Mouse (Mus musculus): ENCODE measurements at regions not wholly inside any gene's neighbourhood (a gene's known extent, or its start where the extent isn't known, plus 50 kb on each side); places are given as distances from the start of the nearest gene placed in this dataset.

DNA sequence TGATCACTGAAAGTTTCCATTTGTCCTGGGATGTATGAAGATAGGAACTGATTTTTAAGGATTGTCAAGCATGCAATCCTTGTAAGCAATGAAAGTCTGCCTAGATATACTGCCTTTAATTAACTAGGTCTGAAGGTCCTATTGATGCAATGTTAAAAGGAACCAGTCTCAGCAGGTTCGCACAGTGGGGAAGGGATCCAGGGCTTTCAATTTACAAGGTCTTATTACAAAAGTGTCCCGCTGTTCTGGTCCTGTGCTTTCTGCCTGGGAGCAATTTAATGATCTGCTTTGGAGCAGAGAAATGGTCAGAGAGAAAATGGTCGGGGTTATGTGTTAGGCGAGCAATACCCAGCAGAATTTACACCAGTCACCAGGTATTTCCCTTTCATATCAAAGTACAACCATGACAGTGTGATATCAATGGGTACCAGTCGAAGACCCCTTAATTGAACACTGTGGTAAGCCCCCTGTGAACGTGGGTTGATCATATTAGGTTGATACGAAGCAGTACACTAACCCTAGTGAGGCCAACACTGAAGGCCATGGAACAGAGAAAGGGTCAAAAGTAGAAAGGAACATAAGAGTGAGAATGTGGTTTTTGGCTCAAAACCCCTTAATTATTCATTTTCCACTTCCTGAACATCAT lies 778.5 kb downstream of the Kcnj2 start:
- DNase-seq = no peak

DNA sequence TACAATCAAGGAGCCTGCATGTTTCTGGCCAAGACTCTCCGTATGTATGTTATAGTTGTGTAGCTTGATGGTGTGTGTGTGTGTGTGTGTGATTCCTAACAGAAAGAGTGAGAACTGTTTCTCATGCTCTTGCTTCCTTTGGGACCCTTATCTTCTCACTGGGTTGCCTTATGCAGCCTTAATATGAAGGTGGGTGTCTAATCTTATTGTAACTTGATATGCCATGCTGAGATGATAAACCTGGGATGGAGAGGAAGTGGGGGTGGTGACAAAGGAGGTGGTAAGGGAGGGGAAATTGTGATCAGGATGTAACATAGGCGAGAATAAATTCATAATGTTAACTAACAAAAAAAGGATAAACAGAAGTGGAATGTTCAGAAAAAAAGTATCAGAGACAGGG lies 791.3 kb downstream of the Kcnj2 start:
- no peak for DNase-seq

DNA sequence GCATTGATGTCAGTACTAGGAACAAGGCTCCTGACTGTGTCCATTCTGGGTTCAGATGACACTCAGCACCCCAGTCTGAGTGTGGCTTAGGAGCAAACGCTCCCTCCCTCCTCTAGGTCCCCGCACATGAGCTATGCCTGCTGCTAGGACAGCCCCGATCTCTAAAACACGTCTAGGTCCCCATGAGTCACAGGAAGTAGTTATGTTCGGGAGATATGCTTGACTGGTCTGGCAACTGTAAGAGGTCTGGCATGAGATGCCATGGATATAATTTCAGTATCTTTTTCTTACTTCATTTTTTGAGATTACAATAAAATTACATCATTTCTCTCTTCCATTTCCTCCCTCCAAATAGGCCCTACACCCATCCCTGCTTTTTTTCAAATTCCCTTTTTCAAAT lies 792.1 kb downstream of the Kcnj2 start:
- no peak for DNase-seq

DNA sequence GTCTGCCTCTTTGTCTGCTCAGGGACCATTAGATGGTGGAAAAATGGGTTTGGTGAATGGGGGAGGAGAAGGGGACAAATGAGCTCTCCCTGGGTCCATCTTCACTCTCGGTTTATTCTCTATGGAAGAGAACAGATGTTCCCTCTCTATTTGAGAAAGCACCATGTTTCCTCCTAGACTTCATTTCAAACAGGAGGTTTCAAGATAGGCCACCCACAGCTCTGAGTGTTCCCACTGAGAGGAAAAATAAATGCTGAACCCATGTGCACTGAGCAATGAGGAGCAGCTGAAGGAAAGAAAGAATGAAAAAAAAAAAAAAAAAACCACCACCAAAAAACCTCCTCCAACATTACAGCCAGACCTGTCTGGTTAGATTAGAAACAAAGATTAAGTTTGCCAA lies 799.2 kb downstream of the Kcnj2 start:
- no peak for DNase-seq

DNA sequence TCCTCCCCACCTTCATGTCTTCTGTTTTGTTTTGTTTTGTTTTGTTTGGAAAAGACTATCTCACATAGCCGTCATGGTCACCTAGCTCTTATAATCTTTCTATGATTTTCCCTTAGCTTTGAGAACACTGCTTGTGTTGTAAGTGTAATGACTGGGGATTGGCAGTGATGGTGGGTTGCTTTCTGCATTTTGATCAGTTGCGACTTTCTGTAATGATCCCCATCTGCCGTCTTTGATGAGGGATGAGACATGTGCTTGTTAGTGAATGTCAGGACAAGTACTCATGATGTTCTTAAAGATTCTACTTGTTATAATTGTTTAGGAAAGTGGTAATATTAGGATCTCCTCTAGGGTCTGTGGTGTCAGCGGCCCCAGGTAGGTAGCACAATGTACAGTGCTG lies 809.4 kb downstream of the Kcnj2 start:
- DNase-seq = no peak

DNA sequence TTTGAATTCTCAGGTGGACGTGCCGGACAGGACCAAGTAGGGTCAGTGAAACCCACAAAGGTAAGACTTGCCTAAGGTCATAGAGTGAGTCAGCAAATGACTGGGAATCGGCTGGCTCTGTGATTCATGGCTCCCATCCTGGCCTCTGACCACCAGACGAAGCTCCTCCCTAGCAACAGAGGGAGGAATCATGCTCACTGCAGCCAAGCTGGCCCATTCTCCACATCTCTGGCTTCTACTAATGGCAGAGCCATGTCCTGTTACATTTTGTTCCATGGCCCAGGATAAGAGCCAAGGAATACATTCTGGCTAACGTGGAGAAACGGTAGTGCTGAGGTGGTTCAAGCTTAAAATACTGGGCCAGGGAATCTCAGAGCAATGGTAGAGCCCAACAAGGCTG lies 814.2 kb downstream of the Kcnj2 start:
- DNase-seq = no peak

DNA sequence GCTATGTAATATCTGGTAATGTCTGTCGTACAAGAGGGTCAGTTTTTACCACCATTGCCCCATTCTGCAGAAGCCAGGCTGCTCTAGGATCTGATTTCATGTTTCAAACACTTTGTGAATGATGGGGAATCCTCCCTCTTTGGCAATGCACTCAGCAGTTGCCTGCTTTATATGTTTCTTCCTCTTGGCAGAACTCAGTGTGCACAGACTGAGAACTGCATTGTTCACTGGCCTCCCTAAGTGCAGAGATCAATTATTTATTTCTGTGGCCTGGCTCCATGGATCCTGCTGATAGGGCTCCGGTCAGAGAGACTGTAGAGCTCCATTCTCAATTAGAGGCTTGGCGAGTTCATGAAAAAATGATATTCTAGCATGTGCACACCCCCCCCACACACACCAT lies 824.1 kb downstream of the Kcnj2 start:
- DNase-seq = no peak

DNA sequence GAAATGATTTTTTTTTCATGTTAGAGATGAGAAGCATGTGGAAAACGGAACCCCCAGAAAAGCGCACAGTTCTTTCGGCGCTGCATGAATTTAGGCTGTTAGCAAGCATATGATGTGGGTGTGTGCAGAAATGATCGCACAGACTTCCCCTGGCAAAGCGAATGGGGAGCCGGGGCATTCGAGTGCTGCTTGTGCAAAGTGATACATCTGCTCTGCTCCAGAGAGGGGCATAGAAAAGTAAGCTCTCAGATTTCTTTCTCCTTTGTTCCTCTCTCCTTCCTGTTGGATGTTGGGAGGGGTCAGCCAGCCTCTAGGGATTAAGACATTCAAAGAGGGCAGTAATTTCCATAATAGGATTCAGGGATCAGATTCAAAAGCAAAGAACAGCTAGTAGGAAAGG lies 827.9 kb downstream of the Kcnj2 start:
- no peak for DNase-seq

DNA sequence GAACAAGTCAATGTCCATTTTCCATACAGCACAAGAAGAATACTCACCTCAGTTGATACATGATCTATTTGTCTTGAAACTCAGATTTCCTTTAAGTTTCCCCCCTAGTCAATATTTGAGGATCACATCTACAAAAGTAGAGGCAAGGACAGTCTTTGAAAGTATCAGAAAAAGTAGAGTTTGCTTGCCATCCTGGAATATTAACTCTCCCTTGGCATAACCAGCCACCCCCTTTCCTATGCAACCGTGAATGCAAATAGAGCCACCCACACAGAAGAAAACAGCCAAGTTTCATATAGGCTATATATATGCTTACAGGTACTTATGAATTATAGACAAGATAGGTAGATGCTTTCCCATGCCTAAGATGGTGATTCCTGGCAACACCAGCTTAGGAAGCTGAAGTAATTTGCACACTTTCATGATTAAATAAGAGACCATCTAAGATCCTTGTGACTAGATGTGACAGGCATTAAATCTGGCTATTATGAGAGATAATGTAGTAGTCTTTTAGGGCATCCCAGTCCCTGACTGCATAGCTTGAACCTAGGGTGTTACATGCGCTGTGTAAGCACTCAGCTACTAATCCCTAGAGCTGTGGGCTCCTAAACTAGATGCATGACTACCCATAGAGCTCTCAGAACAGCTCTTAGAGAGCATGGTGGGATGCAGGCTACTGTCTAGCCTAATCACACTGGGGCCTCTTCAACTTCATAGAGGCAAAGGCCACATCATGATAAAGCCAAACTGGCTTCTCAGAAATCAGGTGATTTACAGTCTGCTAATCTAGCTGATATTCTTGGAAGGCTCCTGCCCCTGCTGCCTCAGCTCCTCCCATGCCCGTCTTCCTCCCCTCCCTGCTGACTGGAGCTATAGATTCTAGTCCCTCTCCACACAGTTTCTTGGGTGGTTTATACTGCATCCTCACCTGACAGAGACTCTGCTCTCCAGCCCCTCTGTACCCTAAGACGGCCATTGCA lies 829.5 kb downstream of the Kcnj2 start:
- DNase-seq = no peak

DNA sequence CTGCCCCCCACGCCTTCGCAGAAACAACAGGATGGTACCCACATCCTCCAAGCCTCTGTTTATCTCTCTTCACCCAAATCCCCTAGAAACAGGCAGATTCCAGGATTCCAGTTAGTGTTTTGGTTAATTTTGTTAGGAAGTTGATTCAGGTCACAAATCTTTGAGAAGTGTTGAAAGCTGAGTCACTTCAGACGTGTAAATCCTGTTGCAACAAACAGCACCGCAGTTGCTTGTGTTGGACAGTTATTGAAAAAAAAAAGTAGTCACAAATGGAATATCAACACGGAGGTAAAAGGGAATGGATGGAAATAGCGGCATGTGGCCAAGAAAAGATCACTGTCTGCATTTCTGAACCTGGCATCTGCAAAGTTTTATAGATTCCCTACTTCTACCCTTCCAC lies 831.0 kb downstream of the Kcnj2 start:
- no peak for DNase-seq

DNA sequence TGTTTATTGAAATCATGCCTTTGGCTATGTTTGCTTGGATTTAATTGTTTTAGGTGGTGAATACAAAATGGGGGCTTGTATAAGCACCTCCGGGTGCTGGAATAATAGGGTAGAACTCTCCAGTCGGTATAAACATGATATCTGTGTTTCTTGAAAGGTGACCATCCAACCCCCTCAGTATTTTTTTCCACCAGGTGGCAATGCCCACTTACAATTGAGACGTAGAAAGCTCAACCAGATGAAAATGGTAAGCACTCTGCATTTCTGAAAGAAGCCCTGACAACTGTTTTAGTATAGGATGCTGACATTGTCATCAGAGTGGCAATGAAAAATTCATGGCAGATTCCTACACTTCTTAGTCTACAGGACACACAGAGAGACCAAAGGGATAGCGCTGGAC lies 838.1 kb downstream of the Kcnj2 start:
- DNase-seq = no peak

DNA sequence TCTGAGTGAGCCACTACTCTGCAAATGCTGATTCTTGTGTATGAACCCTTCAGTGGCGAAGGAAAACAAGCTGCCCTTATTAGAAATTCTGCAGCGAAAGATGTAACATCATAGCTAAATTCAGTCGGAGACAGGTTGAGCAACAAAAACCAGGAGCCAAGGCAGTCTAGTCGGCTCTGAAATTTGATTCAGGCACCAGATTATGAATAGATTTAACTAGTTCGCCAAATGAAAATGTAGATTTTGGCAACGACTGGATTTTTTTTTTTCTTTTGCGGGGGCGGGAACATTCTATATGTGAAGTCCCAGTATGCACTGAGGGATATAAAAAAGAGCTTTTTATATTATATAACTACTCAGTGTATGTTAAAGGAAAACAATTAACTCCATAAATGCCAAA lies 847.9 kb downstream of the Kcnj2 start:
- DNase-seq = no peak

DNA sequence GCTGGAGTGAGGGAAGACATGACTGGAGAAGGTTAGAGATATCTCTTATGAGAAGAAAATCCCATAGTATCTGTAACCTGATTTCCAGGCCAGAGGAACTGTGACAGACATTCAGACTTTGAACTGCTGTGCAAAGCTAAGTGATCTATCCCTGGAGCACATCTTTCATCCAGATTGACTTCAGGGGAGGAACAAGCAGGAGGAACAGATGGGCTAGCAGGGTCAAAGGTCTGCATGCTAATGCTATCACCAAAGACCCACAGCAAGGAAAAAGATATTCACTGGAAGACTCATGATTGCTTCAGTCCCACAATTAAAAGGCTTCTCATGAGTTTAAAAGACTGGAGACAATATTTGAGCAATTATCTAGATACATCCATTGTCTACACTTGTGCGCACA lies 855.7 kb upstream of the Sox9 start:
- DNase-seq = no peak

DNA sequence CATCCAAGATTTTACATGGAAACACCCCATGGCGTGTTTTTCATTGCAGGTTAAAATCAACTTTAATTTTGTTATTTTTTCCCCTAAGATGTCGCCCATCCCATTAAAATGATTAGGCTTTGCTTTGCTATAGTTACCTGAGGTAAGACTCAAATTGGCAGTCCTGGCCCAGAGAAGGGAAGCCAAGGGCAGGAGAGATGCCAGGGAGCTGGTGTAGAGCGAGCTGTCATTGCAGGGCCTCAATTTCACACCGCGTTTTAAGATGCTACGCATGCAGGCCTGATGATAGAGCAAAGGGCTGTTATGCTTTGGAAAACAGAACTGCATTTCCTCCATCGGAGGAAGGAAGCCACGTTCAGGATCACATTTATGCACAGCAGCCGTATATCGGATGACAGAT lies 852.7 kb upstream of the Sox9 start:
- DNase-seq = no peak

DNA sequence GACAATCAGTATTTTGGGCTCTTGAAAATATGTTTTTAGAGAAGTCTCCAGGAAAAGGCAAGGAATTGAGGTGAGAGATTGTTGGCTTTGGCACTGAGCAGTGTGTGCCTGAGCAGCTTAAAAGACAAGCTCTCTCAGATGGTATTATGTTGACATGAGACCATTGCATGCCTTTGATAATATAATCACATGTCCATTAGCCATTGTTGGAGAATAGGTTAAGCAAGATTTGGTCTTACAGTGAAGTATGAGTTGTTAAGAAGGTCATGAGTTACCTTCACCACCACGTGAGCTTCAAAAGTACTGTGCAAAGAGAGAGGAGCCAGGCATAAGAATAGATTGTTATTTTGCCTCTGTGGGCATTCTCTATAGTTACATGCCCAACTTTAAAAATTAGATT lies 850.0 kb upstream of the Sox9 start:
- DNase-seq = no peak

DNA sequence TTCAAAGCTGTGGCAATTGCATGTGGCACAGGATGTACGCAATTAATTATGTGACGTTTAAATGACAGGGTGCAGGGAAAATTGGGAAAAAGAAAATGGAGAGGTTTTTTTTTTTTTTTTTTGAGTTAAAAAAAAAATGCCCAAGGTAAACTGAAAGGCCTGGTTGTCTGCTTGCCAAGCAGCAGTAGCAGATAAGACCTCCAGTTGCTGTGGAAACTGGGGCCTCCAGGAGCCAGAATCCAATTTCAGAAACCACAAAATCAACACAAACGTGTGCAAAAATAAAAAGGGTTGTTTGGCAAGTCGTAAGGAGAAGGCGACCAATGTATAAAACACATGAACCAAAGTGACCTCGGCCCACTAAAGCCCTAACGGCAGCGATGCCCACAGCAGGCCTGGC lies 837.7 kb upstream of the Sox9 start:
- peak; percentile 7 for DNase-seq

DNA sequence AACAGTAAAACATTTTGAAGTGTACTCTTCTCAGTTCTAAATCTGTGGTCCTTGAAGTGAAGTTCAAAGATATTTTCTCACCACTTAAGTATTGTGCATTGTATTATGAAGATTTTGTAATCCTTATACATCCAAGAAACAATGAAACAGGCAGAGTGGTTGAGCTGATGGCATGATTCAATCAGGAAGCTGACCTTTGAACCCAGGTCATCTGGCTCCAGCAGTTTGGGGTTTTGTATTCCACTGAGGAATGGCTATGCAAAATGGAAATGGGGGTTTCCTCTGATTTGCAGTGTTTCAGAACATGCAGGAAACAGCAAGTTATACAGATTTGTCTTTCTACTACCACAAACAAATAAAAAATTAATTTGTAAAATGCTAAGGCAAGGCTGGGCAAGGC lies 836.2 kb upstream of the Sox9 start:
- DNase-seq = no peak

DNA sequence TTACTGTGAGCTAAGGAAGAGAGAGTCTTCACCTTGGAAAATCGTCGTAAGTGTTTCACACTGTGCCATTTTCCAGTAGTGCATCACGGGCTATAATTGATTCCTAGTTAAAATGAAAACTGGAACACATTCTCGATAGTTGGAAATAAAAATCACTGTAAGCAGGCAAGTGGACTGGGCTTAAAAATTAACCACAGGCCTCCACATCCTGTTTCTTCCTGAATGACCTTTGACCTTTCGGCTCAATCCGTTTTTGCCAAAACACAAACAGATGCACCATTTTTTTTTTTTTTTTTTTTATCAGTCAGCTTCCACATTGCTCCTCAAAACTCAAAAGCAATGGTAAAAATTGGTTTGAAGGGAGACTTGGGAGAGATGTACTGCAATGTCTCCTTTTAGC lies 834.4 kb upstream of the Sox9 start:
- no peak for DNase-seq

DNA sequence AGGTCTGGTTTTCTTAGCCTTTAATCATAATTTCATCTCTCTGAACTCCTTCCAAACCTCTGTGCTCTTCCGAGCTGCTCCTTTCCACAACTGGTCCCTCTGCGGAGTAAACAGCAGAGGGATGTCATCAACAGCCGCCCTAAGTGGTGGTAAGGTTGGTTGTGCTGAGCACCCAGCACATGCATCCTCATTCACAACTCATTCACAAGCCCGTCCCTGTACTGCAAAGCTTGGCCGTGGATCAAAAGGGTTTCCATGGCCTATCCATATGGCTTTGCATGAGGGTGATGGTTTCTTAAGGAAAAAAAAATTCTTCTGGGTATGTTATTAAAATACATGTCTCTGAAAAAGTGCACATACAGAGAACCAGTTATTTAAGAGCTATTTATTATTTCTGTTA lies 828.6 kb upstream of the Sox9 start:
- no peak for DNase-seq

DNA sequence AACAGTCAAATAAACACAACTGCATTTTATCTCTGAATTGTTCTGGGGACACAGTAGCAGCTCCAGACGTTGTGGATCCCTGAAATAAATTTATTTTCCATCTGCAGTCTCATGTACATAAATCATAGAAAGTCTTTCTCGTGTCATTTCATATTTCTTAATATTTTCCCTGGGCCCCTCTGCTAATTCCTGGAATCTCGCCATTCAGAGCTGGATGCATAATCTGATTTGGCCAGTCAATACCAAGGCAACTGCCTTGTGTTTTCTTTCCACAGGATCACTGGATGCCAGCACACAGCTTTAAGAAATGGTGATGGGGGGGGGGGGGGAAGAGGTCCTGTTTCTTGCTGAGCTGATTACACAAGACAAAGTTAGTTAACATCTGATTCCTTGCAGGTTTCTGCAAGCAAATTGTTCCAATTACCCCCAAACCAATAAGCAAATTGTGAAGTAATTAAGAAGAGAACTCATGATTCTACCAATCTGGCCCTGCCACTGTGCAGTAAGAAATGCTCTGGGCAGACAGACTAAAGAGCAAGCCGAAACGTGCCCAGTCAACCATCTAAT lies 824.2 kb upstream of the Sox9 start:
- no peak for DNase-seq

DNA sequence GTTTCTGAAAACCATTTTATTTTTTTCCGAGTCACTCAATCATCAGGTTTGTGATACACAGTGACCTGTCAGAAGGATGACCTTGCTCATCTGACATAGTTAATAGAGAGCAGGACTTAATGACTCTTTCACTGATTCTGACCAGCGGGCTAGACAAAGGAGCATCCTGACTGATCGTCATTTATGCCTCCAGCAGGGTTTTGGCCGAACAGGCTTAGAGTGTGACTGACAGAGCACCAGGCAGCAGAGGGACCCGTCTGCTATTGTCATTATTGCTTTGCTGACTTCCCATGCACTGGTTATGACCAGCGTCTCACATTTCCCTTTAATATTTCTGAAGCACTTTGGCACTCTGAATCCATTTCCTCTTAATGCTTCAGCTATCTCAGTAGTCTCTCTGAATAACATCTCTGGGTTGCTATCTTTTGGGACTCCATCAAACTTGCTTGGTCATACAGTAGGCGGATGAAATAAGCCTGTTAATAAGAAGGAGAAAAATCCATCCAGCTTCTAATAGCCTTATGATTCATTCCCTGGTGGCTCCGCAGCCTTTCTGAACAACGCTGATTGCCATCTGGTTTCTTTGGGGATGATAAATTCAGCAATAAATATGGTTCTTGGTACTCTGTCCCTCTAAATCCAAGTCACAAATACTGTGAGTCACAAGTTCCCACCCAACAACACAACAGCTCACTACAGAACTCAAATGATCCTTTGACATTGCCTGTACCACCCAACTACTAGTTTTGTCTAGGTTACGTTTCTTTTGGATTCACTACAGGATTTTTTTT lies 820.8 kb upstream of the Sox9 start:
- DNase-seq = no peak

DNA sequence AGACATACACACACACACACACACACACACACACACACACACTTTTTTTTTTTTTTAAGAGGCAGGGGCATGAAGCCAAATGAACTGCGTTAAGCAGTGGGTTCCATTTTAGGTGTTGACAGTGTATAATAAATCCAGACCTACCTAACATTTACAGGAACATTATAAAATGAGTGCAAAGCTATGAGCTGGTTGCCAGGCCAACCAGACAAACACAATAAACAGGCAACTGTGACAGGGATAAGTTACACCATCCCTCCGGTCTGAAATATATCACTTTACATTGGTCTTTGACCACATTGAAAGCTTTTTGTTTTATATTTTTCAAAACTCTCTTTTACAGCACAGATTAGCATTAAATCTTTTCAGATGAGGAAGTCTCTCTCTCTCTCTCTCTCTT lies 820.2 kb upstream of the Sox9 start:
- DNase-seq = no peak

DNA sequence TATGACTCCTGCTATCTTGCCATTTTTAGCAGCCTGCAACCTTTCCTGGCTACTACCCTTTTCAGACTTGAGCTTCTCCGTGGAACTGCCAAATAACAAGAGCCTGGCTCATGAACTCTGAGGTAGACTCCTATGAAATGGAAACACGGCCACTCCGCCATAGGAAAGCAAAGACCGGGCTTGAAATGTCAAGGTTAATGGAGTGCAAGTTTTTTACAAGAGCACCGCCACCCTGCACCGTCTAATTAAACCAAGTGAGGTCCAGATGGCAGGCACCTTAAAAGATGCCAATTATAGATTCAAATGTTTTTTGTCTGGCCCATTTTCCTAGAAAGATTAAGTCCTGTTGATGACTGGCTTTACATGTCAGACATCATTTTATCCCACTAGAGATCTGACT lies 818.0 kb upstream of the Sox9 start:
- no peak for DNase-seq
